Mouse (Mus musculus): ENCODE measurements around the gene Gucd1. TPM values are rescaled to one million over a fixed set of nuclear protein-coding genes. Genes with fewer than 3 reads are reported as not detected.
A peak's percentile ranks its signal among the peaks of the same experiment; 100 is the strongest.

Gucd1 gene
- polyA plus RNA-seq, 2 experiments = 34.0 to 39.2 TPM

GRCm38 (mm10) chr10:75559041-75559675 is 41.4 kb upstream of the Gucd1 start:
- Histone ChIP-seq H3K36me3 (ENCODE audit: control insufficient read depth, insufficient read depth, low read length) (no peaks in the 10 kb centered on the region), H3K27me3 (ENCODE audit: control insufficient read depth, insufficient read depth, low read length) (peaks cover 19% of the 10 kb centered on the region), H3K4me3 (replicated peaks; ENCODE audit: low read length) (peak overlapping the region; percentile 59), H3K4me2 (replicated peaks; ENCODE audit: low read depth, low read length, severe bottlenecking) (peak overlapping the region; percentile 99), H3K27ac (replicated peaks; ENCODE audit: low read depth, low read length) (no peak overlapping the region), H3K9ac (ENCODE audit: low read depth, low read length, severe bottlenecking) (peak overlapping the region; percentile 69; the same call in 1 of the 2 replicates), H3K4me1 (ENCODE audit: control insufficient read depth, insufficient read depth, low read length) (peaks cover 26% of the 10 kb centered on the region), H3K9me3 (ENCODE audit: control insufficient read depth, low read length) (no peaks in the 10 kb centered on the region)
- no peak for ATAC-seq (ENCODE audit: low FRiP score, low read depth)
- WGBS = 5% methylated on average over 14 of the region's 14 CpGs
- no peak for TF ChIP-seq POLR2A (IDR thresholded peaks at IDR 0.05; ENCODE audit: borderline replicate concordance, extremely low read depth, insufficient read depth, insufficient read length)
- no peak for DNase-seq (ENCODE audit: low spot score)

GRCm38 (mm10) chr10:75558515-75558914 is 40.7 kb upstream of the Gucd1 start:
- DNase-seq (ENCODE audit: low spot score) = no peak
- H3K4me2 ChIP-seq (replicated peaks; ENCODE audit: low read depth, low read length, severe bottlenecking) = no peak overlapping the region
- H3K9me3 ChIP-seq (ENCODE audit: control insufficient read depth, low read length) = no peaks in the 10 kb centered on the region
- H3K27ac ChIP-seq (replicated peaks; ENCODE audit: low read depth, low read length) = no peak overlapping the region
- H3K27me3 ChIP-seq (ENCODE audit: control insufficient read depth, insufficient read depth, low read length) = peaks cover 19% of the 10 kb centered on the region
- no peak overlapping the region for H3K9ac ChIP-seq (ENCODE audit: low read depth, low read length, severe bottlenecking)
- H3K4me3 ChIP-seq (replicated peaks; ENCODE audit: low read length) = no peak overlapping the region
- 29% methylated on average over 3 of the region's 3 CpGs for WGBS
- H3K4me1 ChIP-seq (ENCODE audit: control insufficient read depth, insufficient read depth, low read length) = peaks cover 26% of the 10 kb centered on the region
- no peak for TF ChIP-seq POLR2A (IDR thresholded peaks at IDR 0.05; ENCODE audit: borderline replicate concordance, extremely low read depth, insufficient read depth, insufficient read length)
- no peak for ATAC-seq (ENCODE audit: low FRiP score, low read depth)
- H3K36me3 ChIP-seq (ENCODE audit: control insufficient read depth, insufficient read depth, low read length) = no peaks in the 10 kb centered on the region

GRCm38 (mm10) chr10:75556026-75556425 is 38.3 kb upstream of the Gucd1 start:
- Histone ChIP-seq H3K36me3 (ENCODE audit: control insufficient read depth, insufficient read depth, low read length) (no peaks in the 10 kb centered on the region), H3K9me3 (ENCODE audit: control insufficient read depth, low read length) (no peaks in the 10 kb centered on the region), H3K27me3 (ENCODE audit: control insufficient read depth, insufficient read depth, low read length) (peaks cover 17% of the 10 kb centered on the region), H3K4me3 (replicated peaks; ENCODE audit: low read length) (no peak overlapping the region), H3K4me1 (ENCODE audit: control insufficient read depth, insufficient read depth, low read length) (peaks cover 26% of the 10 kb centered on the region), H3K27ac (replicated peaks; ENCODE audit: low read depth, low read length) (no peak overlapping the region; the same call in 1 of the 2 replicates), H3K4me2 (replicated peaks; ENCODE audit: low read depth, low read length, severe bottlenecking) (no peak overlapping the region), H3K9ac (ENCODE audit: low read depth, low read length, severe bottlenecking) (no peak overlapping the region)
- WGBS = 44% methylated on average over 9 of the region's 9 CpGs
- ATAC-seq (ENCODE audit: low FRiP score, low read depth) (no peak), DNase-seq (ENCODE audit: low spot score) (peak; percentile 27)
- no peak for TF ChIP-seq POLR2A (IDR thresholded peaks at IDR 0.05; ENCODE audit: borderline replicate concordance, extremely low read depth, insufficient read depth, insufficient read length)

GRCm38 (mm10) chr10:75555557-75555956 is 37.8 kb upstream of the Gucd1 start:
- Histone ChIP-seq H3K36me3 (ENCODE audit: control insufficient read depth, insufficient read depth, low read length) (no peaks in the 10 kb centered on the region), H3K27ac (replicated peaks; ENCODE audit: low read depth, low read length) (no peak overlapping the region; the same call in 1 of the 2 replicates), H3K4me3 (replicated peaks; ENCODE audit: low read length) (no peak overlapping the region), H3K4me1 (ENCODE audit: control insufficient read depth, insufficient read depth, low read length) (peaks cover 26% of the 10 kb centered on the region), H3K9ac (ENCODE audit: low read depth, low read length, severe bottlenecking) (no peak overlapping the region), H3K4me2 (replicated peaks; ENCODE audit: low read depth, low read length, severe bottlenecking) (no peak overlapping the region), H3K9me3 (ENCODE audit: control insufficient read depth, low read length) (no peaks in the 10 kb centered on the region), H3K27me3 (ENCODE audit: control insufficient read depth, insufficient read depth, low read length) (peaks cover 13% of the 10 kb centered on the region)
- ATAC-seq (ENCODE audit: low FRiP score, low read depth) = no peak
- TF ChIP-seq POLR2A (IDR thresholded peaks at IDR 0.05; ENCODE audit: borderline replicate concordance, extremely low read depth, insufficient read depth, insufficient read length) = no peak
- WGBS = 73% methylated on average over 6 of the region's 6 CpGs
- no peak for DNase-seq (ENCODE audit: low spot score)

- 92% methylated on average over 8 of the region's 8 CpGs for WGBS
- Histone ChIP-seq H3K36me3 (ENCODE audit: control insufficient read depth, insufficient read depth, low read length) (no peaks in the 10 kb centered on the region), H3K27ac (replicated peaks; ENCODE audit: low read depth, low read length) (no peak overlapping the region), H3K9me3 (ENCODE audit: control insufficient read depth, low read length) (no peaks in the 10 kb centered on the region), H3K9ac (ENCODE audit: low read depth, low read length, severe bottlenecking) (no peak overlapping the region), H3K4me3 (replicated peaks; ENCODE audit: low read length) (no peak overlapping the region), H3K4me2 (replicated peaks; ENCODE audit: low read depth, low read length, severe bottlenecking) (no peak overlapping the region), H3K4me1 (ENCODE audit: control insufficient read depth, insufficient read depth, low read length) (peaks cover 15% of the 10 kb centered on the region), H3K27me3 (ENCODE audit: control insufficient read depth, insufficient read depth, low read length) (peaks cover 1% of the 10 kb centered on the region; the same call in 1 of the 2 replicates)
- no peak for TF ChIP-seq POLR2A (IDR thresholded peaks at IDR 0.05; ENCODE audit: borderline replicate concordance, extremely low read depth, insufficient read depth, insufficient read length)
- ATAC-seq (ENCODE audit: low FRiP score, low read depth) (no peak), DNase-seq (ENCODE audit: low spot score) (no peak)
Measured at GRCm38 (mm10) chr10:75554090-75554489, 36.3 kb upstream of the Gucd1 start.

Data from limb, embryonic 14.5 days (tissue).